Mouse (Mus musculus) adrenal gland, adult (tissue): ENCODE results near the gene Gm20458.

Experiments used
- DNase-seq, 2 experiments: peaks; one replicate each; pipeline ENCODE4 v3.0.0; 2022 to 2023; ENCODE audit warnings: low spot score in 1 of 2; ENCODE audit not compliant: inconsistent age in 2 of 2

Gm20458 gene

DNA sequence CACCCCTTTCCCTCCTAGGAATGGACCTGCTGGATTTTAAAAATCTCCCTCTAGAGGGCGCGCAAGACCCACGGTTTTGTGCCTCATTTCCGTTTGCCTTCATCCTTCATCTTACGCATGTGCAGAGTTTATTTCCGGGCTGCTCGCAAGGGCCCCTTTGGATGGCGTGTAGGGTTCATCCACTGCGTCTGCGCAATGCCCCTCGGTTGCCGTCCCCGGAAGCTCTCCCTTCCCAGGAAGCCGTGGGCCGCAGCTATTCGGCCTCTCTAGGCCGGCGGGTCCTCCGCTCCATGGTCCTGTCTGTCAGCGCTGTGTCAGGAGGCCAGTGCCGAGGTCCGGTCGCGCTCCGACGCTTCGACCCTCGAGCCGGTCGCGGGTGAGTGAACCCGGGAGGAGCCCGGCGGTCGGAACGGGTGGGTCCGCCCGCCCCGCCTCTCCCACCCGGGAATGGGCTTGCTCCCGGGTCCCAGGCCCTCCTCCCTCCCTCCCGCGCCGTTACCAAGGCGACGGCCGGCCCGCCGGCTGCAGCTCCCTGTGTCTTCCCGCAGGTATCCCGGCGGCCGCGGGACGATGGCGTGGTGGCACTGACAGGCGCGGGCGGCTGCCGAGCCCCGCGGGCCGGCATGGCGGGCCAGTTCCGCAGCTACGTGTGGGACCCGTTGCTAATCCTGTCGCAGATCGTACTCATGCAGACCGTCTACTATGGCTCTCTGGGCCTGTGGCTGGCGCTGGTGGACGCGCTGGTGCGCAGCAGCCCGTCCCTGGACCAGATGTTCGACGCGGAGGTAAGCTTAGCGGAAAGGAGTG lies at the start of gene Gm20458:
Gm20458 (plus strand) TSS at position 223 of the 807 bp plus-strand sequence.
- DNase-seq, result peak; percentile 98 to 99

DNA sequence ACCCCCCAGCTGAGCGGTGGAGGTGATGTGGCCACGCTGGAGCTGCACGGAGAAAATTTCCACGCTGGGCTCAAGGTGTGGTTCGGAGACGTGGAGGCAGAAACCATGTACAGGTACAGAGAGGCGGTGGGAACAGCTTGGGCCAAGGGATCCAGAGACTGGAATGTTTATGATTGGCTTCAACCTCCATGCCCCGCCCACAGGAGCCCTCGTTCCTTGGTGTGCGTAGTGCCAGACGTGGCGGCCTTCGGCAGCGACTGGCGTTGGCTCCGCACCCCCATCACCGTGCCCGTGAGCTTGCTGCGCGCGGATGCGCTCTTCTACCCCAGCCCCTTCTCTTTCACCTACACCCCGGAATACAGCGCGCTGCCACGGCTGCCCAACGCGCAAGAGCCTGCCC lies 46.6 kb upstream of the Gm20458 start:
- DNase-seq, result no peak

DNA sequence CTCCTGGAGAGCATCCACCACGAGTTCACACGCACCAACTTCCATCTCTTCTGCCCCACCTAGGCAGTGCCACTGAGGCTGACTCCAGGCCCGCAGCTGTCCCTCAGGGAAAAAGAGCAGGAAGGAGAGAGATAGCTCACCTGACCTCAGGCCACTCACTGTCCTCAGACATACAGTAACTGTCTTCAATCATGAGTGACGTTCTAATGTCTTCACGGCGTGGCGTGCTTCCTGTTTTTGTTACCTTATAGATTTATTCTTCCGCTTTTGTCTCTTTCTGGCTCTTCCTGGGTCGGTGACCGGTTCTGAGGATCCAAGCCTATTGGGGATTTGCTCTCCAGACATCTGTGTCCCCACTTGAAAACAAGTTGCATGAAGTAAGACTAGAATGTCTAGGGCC lies 46.2 kb upstream of the Gm20458 start:
- no peak for DNase-seq

DNA sequence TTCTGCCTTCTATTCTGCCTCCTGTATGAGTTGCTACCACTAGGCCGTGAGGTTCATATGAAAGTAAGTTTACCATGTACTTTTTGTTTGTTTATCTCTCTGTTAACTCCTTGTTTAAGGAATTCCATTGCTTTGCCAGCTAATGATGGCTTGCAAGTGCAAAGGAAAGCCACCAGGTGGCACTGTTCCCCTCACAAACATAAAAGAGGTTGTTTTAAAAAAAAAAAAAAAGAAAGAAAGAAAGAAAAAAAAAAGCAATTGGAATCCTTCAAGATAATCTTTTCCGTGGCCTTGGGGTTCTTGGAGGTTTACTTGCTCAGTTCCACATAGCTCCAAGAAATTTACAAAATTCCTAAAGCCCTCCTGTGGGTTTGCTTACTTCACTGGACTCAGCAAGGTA lies 43.6 kb upstream of the Gm20458 start:
- peak in 1 of 2 experiments; percentile 70 for DNase-seq

DNA sequence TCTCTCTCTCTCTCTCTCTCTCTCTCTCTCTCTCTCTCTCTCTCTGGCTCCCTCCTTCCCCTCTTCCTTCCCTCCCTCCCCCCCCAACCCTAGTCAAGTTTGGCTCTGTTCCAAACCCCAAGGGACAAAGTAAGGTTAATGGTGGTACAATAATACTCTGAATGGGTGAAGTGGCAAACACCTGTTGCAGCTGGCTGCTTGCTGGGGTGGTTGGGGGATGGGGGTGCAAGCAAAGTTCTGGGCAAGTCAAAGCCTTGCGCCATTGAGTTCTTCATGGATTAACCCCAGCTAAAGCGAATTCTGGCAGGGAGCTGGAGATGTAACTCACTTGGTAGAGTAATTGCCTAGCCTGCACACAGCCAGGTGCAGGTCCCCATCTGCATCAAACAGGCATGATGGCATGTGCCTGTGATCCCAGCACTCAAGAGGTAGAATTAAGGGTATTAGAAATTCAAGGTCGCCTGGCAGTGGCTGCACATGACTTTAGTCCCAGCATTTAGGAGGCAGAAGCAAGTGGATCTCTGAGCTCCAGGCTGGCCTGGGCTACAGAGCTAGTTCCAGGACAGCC lies 42.4 kb upstream of the Gm20458 start:
- DNase-seq, result no peak

DNA sequence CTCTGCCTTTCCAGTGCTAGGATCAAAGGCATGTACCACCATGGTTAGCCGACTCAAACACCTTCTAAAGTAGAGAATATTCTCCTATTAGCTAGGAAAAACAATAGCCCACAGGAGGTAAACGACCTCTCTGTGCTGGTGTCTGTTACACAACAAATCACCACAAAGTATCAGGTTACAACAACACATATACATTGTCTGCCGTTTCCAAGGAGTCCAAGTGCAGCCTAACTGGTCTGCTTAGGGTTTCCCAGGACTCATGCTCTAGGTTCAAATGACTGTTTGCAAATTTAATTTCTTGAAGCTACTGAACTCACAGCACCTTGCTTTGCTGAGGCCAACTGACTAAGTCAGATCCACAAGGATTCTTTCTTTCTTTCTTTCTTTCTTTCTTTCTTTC lies 41.3 kb upstream of the Gm20458 start:
- DNase-seq, result no peak

DNA sequence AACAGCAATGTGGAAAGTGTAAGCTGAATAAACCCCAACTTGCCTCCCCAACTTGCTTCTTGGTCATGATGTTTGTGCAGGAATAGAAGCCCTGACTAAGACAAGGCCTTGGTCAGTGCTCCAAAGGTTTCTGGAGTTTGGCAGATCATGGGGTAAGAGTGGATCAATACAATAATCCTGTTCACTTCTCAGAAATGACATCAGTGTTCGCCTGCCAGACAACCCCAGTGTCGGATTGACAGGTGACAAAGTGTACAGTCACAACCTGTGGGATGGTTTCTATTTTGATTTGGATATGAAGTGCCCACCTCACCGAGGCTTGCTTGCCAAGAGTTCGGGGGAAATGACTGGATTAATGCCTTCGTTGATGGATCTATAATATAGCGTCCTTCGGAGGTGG lies 39.5 kb upstream of the Gm20458 start:
- no peak for DNase-seq

DNA sequence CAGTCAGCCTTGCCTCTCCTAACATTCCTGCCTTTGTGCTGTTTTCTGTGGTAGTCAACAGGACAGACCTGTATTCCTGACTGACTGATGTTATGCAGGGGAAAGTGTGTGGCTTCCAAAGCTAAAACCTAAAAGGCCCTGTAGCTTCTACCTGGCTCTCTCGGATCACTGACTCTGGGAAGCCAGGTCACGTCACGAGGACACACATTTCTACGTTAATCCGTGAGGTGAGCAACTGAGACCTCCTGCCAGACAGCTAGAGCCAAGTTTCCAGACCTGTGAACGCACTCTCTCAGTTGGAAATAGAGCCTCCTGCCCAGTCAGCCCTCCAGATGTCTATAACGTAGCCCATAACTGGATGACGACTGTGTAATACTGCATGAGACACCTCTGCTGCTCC lies 38.8 kb upstream of the Gm20458 start:
- no peak for DNase-seq

DNA sequence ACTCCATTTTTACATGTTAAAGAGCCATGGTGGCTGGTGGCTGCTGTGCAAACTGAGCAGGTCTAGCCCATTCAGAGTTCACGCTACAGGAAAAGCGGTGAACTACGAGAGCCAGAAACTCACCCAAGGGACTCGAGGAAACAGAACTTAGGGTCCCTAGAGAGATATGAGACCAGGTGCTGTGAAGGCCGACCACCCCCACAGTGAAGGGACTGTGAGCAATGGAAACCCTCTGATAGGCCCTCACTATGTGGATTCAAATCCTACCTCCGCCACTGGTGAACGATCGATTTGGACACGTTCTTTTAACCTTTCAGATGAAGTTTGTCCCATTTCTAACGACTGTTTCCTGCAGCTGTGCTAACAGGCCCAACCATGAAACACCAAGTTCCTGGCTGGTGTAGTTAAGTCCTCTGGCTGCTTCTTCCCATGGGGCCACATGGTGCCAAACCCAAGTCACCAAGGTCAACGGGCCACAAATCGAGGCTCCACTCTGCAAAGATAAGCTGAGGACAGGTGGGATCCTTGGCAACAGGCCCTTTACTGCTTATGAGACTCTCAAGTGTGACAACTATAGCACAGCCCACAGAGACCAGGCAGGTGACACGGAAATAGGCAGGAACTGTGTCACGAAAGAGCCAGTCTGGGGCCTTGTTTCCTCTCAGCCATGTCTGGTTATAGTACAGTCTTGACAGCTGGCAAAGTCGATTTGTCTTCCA lies 37.9 kb upstream of the Gm20458 start:
- DNase-seq, result peak in 1 of 2 experiments; percentile 46

DNA sequence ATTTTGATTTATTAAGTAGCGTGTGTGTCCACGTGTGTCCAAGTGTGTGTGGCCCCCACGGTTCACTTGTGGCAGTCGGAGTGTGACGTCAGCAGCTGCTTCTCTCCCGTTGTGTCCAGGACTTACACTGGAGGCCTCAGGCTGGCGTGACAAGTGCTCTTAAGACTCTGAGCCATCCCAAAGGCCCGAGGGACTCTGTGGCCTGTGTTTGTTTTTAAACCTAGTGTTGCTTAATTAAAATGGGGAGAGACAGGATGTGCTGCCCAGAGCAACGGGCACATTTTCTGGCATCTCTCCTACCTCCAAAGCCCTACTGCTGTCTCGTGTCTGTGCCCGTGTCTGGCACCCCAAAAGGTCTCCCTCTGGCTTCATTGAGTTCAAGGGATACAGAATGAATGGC lies 37.3 kb upstream of the Gm20458 start:
- peak in 1 of 2 experiments; percentile 48 for DNase-seq

DNA sequence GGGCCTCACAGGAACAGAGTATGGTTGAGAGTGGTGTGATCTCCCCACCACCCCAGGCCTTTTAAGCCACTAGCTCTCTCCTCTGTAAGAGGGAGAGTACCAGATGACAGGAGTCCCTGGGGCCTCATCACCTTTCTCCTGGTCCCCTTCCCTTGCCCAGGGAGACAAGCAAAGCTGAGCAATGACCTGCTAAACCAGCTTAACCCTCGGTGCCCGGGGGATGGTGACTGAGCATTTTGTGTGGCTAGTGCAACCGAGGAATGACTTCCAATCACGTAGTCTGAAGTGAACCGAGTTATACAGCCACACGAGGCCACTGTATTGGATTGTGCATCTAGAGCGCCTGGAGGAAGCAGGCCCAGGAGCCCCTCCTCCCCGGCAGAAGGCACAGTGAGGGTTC lies 36.4 kb upstream of the Gm20458 start:
- peak in 1 of 2 experiments; percentile 21 for DNase-seq

DNA sequence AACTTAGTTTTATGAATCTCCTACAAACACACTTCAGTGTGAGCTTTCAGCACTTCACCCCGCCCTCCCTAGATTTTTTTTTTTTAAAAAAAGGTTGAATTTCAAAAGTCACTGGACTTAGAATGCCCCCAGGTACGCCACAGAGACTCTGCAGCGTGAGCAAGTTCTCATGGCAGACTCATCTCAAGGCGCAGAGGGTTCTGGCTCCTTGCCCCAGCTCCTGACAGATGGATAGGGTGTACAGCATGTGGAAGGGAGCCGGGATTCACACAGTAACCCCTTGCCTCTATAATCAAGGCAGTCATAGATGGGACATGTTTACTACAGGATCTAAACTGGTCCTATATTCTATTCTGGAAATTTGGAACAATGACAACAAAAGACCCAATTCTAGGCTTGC lies 35.4 kb upstream of the Gm20458 start:
- peak in 1 of 2 experiments; percentile 27 for DNase-seq

DNA sequence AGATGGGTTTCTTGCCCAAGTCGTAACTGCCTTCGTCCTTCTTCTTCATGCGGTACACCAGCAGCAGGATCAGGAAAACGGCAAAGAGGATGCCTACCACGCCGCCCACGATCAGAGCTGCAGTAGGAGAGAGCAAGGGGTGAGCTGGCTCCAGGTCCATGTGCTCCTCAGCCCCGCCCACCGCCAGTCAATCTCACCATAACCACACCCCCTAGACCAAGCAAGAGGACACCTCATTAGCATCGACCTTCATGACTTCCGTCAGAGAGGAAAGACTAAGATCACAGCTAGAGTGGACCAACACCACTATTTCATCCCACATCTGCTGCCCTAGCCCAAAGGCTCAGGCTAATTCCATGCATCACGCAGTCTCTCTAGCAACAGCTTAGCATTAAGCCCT lies 34.6 kb upstream of the Gm20458 start:
- DNase-seq, result peak in 1 of 2 experiments; percentile 46

DNA sequence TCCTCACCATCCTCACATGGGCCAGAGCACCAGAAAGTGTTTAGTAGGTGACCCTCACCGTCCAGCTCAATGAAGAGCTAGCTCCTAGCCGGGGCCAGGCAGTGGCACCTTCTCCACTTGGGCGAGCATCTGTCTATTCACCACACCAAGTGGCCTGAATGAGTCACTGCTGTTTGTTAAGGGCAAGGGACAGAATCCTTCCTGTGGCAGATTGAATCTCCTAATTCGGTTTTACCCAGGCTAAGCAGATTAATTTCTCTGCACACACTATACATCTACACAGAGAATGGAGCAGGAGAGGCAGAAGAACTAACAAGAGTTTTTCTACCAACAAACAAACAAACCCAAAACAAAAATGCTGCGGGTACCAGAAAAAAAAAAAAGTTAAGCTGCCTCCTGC lies 33.8 kb upstream of the Gm20458 start:
- peak in 1 of 2 experiments; percentile 32 for DNase-seq

DNA sequence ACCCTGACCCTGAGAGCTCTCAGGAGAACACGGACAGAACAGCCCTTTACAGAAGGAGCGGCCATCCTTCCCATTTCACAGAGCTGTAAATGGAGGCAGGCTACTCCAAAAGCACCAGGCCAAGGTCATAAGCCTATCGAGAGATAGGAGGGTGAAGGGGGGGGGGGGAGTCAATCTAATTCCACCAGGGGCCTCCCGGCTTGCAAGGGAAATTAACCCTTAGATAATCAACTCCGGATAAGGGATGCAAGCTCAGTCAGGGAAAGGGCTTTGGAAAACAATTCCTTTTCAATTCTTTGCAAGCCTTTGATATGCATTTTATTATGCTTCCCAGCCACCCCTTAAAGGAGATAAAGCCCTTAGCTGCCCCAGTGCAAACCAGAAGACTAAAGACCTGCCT lies 32.3 kb upstream of the Gm20458 start:
- no peak for DNase-seq

DNA sequence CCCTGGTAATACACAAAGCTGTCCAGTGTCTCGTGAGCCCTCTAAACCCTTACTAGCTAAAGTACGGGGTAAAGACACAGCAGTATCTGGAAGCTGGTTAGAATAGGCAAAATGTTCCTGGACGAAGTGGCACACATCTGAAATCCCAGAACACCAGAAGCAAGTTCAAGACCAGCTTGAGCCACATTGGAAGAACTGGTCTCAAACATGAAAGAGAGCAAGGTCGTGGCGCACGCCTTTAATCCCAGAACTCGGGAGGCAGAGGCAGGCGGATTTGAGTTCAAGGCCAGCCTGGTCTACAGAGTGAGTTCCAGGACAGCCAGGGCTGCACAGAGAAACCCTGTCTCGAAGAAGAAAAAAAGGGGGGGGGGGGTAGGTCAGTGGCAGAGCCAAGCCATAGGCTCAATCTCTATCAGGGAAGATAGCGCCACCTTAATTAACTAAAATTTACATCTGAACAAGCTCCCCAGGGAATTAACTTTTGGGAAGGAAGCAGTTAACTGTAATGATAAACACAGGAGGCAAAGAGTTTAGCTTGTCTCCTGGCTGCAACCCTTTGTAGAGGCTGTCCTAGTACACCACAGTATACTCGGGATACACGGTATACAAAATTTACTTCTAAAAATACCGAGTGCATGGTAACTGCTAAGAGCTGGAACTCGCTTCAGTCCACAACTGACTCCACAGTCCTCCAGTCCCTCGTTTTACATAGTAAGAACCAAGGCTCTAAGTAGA lies 30.7 kb upstream of the Gm20458 start:
- DNase-seq, result no peak

DNA sequence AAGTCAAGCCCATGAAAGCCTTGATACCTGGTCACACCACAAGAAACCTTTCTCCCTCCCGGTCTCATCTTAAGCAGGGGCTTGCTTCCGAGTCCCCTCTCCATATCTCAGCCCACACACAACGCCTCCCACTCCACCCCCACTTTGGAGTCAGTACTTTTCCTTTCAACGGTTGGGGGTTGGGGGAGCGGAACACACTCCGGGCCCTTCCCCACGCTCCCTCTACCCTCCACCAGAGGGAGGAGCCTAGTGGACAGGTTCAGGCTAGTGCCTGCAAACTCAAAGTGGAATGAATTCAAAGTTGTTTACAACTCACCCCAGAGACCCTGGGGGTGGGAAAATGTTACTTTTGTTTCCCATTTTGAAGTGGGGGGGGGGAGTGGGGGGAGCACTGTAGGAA lies 30.1 kb upstream of the Gm20458 start:
- peak in 1 of 2 experiments; percentile 17 for DNase-seq

DNA sequence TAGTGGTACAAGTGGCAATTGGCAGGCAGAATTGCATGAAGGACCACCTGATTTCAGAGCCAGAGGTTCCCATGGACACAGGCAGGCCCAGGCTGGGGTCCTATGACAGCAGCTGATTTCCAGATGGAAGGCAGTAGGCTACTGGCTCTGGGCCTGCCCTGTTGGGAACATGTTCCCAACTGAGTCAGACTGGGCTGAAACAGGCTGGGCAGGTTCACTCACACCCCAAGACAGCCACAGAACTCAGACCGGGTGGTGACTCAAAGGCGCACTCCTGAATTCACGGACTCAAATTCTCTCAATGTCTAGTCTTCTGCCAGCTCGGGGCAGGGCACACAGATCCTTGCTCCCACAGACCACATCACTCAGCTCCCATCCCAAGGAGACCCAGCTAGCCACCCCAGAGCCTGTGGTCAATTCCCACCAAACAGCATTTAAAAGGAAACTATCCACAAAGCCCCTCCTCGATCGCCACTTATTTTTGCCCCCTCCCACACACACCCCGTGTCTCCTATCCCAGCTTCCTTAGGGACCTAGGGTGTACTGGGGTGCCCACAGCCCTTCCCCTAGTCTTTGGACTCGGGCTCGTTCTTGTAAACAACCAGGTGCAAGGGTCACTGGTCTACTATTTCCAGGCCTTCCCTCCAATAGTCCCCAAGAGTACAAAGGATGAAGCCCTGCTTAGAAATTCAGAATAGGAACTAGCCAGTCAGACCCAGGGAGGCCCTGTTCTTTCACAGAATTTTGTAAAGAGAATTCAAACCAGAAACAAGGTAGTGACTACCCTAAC lies 28.9 kb upstream of the Gm20458 start:
- DNase-seq, result peak in 1 of 2 experiments; percentile 23

DNA sequence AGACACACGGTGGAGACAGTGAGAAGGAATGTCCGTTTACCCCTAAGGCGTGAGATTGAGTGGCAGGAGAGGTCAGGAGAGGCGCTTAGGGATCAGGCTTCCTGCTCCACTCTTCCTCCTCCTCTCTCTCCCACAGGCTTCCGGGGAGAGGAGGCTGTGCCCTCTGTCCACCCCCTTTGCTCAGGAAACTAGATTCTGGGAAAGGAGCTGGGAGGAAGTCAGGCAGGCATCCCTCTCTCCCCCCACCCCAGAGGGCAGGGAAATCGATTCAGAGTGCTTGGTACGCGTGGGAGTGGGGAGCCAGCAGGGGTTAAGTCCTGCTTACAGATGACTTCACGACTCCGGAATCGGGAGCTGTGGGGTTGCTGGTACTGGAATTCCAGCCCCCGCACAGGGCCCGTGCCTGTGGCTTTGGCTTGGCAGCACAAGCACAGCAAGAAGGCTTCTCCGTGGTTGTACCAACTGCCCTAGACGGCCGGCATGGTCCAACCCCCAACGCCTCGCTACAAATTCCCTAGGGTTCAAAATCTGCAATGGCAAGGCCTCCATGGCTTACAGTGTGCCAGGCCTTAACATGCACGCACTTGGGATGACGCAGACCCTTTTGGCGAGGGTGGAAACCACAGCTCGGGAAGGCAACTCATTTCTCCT lies 28.1 kb upstream of the Gm20458 start:
- DNase-seq, result peak in 1 of 2 experiments; percentile 62
